Mouse (Mus musculus): ENCODE data around the gene Usp8.

DNA sequence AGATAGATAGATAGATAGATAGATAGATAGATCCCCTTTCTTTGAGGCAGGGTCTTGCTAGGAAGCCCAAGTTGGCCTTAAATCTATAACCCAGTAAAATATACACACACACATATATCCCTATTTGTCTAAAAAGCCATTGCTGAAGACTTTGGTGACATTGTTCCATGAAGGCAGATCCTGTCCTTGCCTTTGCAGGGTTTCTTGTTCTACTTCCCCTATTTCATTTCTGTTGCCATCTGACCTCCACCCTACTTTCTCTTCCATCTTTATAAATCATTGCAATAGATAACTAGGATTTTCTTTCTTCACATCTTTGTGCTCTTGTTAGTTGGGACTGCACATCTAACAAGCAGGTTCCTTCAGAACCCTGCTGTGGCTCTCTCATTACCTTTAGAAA lies 5.8 kb downstream of the Usp8 start:
- TF ChIP-seq CTCF (conservative IDR thresholded peaks at IDR 0.05; ENCODE audit: low read length) (no peak), POU5F1 (IDR thresholded peaks at IDR 0.05; ENCODE audit: borderline replicate concordance, low read length) (no peak), NANOG (IDR thresholded peaks at IDR 0.05; ENCODE audit: borderline replicate concordance, low read length) (no peak)

Measured in E14TG2a.4 (cell line).